Mouse (Mus musculus): ENCODE measurements around the gene Spta1.

DNA sequence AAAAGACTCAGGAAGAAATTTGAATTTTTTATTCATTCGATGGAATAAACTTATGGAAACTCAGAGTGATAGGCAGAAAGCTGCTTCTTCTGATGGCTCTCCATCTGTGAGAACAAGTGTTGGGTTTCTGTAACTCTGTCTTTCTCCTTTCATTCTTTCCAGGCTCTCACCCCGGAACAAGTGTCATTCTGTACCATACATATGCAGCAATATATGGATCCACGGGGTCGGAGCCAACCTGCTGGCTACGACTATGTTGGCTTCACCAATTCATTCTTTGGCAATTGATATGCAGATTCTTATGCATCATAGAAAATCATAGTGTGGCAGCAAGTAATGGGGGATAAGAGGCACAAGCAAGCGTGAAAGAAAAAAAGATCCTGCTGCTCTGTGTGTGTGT is 74.6 kb downstream of the Spta1 start:
- no peak for TF ChIP-seq ZC3H11A (IDR thresholded peaks at IDR 0.05; ENCODE audit: borderline replicate concordance, low read depth, low read length)
- no peak for TF ChIP-seq HCFC1 (IDR thresholded peaks at IDR 0.05; ENCODE audit: borderline replicate concordance, insufficient read depth, low read length)
- TF ChIP-seq MAFK (IDR thresholded peaks at IDR 0.05; ENCODE audit: insufficient read depth, low read depth, low read length): no peak

All from ES-E14 (cell line).